Mouse (Mus musculus) CH12F3 (cell line): Measurements from ENCODE around the gene Serpina1f.
"Not testable (repeated sequence)": the region's sequence is repeated elsewhere in the genome, so short reads cannot be mapped to it uniquely, and the experiment has no call there.

Experiments
- in situ Hi-C: fragments of 300-500 bp; cut with MboI; formaldehyde crosslinking; loops from 2 replicates; pipeline ENCODE4 v1.14.3; 2020; ENCODE audit warnings: low sequenced_read_pairs

Gene Serpina1f

DNA sequence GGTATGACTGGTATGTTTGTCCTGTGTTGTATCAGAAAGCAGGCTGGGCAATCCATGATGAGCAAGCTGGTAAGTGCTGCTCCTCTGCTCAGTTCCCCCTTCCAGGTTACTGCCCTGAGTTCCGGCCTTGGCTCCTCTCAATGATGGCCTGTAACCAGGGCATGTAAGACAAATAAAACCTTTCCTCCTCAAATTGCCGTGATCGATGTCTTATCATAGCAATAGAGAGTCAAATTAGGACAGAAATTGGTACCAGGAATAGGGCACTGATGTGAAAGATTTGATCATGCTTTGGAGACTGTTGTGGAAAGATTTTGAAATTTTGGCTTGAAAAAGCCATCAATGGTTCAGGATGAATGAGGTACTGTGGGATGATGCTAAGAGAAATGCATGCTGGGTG is 30.0 kb downstream of the Serpina1f start:
- in situ Hi-C loops = no loop called here

DNA sequence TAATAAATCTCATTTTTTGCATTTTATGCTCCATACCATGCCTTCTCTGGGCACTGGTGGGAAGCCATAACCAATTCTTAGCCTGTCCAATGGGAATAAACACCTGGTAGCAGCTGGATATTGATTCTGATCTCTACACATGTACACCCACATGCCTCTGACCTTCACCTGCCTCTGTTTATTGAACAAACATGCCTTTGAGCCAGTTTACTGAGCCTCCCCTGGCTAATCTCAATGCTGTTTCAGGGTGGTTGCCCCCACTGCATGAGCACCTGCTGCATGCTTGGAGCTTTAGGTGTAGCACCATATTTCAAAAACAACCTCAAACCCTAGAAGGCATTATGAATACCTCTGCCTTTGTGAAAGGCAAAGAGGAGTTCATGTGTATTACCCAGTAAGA is 33.3 kb downstream of the Serpina1f start:
- in situ Hi-C loops = not testable (repeated sequence)

DNA sequence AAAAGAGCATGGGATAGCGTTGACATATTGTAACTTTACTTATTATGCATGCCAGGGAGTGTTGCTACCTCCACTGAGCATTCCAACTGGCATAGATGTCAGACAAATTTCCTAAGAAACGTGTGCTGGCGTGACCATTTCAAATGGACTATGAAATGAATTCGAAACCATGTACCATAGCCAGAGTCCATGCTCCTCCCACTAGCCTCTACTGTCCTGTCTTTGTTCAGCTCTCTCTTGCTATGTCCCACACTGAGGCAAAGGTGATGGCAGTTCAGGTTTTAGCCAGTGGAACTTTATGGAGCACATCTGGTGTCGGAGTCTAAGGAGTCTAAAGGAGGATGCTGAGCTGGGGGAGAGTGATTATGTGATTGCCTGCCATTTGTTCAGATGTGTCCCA is 35.3 kb downstream of the Serpina1f start:
- in situ Hi-C loops = no loop called here

DNA sequence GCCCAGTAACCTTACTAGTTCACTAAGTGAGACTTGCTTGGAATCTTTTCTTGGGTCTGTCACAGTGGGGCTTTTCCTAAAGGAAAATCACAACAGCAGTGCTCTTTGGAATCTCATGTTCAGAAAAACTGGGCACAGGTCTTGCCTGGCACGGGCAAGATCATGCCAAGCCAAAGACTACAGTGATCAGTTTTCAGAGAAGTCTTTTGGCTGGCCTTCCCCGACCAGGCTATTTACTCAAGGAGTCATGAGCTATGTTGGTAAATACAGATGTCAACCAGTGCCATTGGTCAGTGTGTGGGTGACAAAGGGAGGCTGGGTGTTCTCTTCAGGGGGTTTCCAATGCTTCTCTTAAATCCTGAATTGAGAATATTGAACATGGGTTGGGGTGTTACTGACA is 36.2 kb downstream of the Serpina1f start:
- in situ Hi-C loops = no loop called here

DNA sequence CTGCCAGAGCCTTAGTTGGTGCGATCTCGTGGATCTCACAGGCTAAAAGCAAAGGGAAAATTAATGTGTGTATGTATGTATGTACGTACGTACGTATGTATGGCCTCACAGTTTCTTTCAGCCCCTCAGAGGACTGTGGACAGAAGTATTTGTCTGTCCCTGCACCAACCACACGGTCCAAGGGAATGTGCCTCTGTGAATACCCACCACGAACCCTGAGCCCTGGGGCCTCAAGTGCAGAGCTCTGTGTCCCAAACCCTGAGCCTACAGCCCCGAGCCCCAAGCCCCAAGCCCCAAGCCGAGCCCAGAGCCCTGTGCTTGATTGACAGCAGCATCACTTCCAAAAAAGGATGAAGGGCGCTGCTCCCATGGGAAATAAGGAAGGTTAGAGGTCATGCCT is 37.3 kb downstream of the Serpina1f start:
- in situ Hi-C loops = no loop called here

DNA sequence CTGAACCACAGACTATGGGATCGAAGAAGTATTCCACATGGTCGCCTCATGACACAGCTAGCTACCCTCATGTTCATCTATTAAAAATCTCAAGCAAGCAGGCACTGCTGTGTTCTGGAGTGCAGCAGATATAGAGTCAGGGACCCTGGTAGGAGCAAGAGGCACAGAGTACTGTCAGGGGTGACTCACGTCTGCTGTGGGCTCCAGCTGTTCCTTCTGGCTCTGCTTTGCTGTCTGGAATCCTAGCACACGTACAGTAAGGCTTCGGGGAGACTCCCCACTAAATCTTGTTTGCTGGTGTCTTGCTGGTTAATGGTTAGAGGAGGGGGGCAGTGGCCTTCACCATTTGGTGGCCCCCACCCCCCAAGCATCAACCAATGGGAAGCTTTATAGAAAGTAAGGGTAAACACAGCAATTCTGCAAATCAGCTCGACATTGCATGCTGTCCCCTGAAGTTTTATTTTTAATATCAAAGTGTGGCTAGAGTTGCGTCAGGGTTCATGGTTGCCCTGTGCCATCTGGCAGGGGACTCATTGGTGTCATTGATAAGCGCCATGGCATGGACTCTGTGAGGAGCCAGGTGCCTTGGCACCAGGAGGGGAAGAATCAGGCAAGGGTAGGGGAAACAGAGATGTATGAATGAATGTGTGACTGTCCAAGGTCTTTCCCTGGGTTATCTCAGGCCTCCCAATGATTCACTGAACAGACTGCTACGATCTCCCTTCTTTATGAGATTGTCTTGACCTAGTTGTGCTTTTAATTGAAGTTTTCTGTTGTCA is 38.3 kb downstream of the Serpina1f start, which contains the start of gene Serpina6:
Gene Serpina6, minus strand, starts transcription at position 365 of the 779 bp plus-strand sequence.
- in situ Hi-C loops = no loop called here

DNA sequence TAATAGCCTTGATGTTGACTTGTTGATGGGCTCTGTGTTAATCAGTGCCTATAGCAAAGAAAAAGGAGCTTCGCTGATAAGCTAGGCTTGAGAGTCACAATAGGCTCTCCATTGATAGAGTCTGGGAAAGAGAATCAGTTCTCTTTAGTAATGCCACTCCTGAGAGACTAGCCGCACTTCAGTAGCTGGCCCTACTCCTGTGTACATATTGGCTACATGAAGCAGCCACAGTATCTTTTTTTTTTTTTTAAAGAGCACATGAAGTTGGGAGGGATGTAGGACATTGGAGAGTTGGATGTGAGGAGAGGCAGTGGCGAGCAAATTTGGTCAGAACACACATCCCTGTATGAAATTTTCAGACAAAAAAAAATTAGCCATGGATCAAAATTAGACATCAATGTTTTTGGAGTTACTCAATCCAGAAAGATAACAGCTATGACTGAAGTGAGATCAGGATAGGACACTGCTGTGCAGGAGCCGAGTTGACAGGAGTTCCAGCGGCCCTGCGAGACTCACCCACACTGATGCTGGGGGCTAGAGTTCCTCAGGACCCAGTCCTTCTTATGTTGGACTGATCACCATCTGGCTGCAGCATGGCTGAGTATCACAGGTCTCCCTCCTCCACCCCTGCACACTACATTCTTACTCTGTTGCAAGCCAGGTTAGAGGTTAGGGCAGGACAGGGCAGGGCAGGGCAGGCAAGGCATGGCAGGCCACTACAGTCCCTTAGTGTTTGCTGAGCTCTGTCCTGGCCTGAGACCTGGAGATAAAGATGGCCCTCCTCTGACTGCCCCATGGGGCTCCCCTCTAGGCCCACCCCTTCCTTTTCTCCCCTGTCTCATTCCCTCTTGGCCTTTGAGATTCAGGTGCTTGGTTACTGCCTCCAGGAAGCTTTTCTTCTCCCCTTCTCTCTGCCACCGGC is 39.9 kb downstream of the Serpina1f start:
- in situ Hi-C loops = no loop called here

DNA sequence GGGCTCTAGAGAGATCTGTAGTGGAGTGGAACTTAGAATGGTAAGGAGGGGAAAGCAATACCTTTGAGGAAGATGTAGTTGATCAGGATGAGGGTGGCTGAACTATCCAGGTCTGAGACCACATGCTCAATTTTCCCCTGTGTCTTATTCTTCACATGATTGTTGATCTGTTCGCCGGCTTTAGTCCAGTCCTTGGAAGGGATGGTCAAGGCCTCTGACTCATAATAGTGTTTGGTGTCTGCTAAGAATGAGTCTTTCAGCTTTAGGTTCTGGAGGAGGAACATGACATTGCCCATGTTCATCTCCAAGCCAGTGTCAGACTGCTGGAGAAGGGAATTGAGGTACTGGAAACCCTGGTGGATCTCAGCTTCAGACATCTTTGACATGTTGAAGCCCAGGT is 41.5 kb downstream of the Serpina1f start:
- in situ Hi-C loops = no loop called here

DNA sequence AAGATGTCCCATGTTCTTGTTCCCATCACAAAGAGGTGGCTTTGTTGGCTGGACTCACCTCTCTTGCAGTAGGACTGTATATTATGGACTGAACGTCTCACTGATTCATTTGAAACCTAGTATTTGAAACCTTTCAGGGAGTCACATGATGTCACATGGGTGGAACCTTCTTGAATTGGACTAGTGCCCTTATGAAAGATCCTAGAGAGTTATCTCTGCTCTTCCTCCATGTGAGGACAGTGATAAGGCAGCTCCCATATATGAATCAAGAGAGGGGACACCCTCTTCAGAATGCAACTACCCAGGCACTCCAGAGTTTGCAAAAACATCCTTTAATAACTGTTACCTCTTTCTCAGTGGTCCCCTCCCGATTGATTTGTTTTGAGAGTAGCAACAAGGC is 49.0 kb downstream of the Serpina1f start:
- in situ Hi-C loops = no loop called here

DNA sequence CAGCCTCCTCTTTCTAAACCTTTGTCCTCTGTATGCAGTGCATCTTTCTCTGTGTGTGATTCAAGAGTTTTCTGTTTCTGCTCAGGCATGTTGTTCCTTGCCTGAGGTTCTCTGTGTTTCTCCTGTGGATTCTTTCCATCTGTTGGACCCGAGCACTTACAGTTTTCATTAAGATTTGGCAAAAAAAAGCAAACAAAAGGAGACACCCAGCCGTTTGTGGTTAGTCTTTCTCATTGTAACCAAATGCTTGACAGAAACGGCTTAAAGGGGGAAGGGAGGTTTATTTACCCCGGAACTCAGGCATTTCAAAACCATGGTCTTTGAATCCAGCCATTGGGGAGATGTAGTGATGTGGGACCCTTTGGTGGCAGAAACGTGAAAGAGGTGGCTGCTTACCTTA is 50.7 kb downstream of the Serpina1f start:
- in situ Hi-C loops = no loop called here

DNA sequence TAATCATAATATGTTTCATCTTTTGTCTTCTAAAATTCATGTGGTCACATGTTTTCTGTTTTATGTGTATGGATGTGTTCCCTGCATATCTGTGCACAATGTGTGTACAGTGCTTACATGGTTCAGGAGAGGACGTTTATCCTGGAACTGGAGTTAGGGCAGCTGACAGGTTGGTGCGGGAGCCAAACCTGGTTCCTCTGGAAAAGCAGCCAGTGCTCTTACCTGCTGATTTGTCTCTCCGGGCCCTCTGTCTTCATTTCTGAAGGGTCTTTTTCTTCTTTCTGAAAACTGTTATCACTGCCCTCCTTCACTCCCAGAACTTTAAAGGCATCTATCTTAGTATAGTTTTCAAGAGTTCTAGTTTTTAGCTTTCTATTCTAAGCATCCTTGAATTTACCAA is 51.5 kb downstream of the Serpina1f start:
- in situ Hi-C loops = no loop called here

DNA sequence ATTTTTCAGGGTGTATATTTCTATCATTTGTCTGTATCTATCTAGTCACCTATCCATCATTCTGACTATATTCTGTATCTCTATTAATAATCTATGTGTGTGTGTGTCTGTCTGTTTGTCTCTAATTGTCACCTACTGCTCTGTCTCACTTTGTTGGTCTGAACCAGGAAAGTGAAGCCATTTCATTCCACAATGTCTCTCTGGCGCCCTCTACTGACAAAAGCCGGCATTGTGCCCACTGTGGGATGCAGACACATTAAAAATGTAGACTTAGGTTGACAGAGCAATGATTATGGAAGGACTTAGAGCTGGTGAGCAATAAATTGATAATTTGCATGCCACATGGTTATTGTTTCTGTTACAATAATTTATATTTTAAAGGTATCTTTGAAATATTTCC is 52.0 kb downstream of the Serpina1f start:
- in situ Hi-C loops = no loop called here
